Mouse (Mus musculus) midbrain, embryonic 10.5 days (tissue): ENCODE measurements around the gene Kif13a. TPM values are rescaled to one million over a fixed set of nuclear protein-coding genes. Genes with fewer than 3 reads are reported as not detected.

Source experiments
- DNase-seq: peaks from one replicate; pipeline ENCODE4 v3.0.0-alpha.2; 2017; ENCODE audit warnings: low spot score
- H3K27ac ChIP-seq: fragments of 300-500 bp; sonication (generic); replicated peaks from 2 replicates; pipeline ENCODE4 v1.5.1; 2016; ENCODE audit warnings: mild to moderate bottlenecking
- H3K27me3 ChIP-seq: fragments of 300-500 bp; sonication (generic); 2 replicates; pipeline ENCODE4 v1.6.1; 2016; ENCODE audit warnings: low read depth, mild to moderate bottlenecking; ENCODE audit not compliant: poor library complexity, severe bottlenecking
- H3K36me3 ChIP-seq: fragments of 300-500 bp; sonication (generic); 2 replicates; pipeline ENCODE4 v1.6.1; 2016; ENCODE audit warnings: mild to moderate bottlenecking, moderate library complexity
- H3K4me1 ChIP-seq: fragments of 300-500 bp; sonication (generic); 2 replicates; pipeline ENCODE4 v1.6.1; 2016
- H3K4me3 ChIP-seq: fragments of 300-500 bp; sonication (generic); 2 replicates; pipeline ENCODE4 v1.5.1; 2016; ENCODE audit warnings: mild to moderate bottlenecking, moderate library complexity
- H3K9me3 ChIP-seq: fragments of 300-500 bp; sonication (generic); replicated peaks from 2 replicates; pipeline ENCODE4 v1.6.1; 2016; ENCODE audit warnings: mild to moderate bottlenecking
- WGBS: fragments of 180-500 bp; shearing (Covaris S2); methylation state at CpG from one replicate; pipeline ENCODE4 v1.1.7; 2016; 5-methylcytosine and 5-hydroxymethylcytosine counted together
- polyA plus RNA-seq: library from polyadenylated mRNA; unstranded; fragments of >200 nt; fragmentation: Nextera tagmentation; extraction: Ambion mirVana; gene quantifications from 2 replicates; pipeline ENCODE4 v1.2.1, GENCODE M21; 2016

The Kif13a gene
- polyA plus RNA-seq, 1 experiment from 2014 or later, result 9.1 TPM

DNA sequence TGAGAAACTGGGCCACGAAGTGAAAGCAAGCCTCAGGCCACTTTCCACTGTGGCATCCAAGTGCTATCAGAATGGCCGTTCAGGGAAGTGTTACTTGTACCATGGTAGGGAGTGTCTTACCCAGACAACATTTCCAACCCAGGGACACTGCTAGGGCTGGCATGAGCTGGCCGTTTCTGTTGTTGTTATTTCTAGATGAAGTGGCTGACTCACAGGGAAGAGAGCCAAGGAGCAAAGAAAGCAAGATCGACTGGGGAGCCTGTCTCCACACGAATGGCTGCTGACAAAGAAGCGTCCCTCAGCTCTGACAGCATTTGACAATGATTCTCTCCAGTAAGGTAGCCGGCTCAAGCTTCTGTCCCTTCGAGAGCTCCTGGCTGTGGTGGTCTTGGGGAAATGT is 87.5 kb downstream of the Kif13a start:
- Histone ChIP-seq H3K27ac (no peak overlapping the region), H3K4me3 (no peak overlapping the region), H3K9me3 (no peaks in the 10 kb centered on the region), H3K27me3 (no peaks in the 10 kb centered on the region), H3K36me3 (peaks cover 13% of the 10 kb centered on the region; the same call in 1 of the 2 replicates), H3K4me1 (peaks cover 5% of the 10 kb centered on the region; the same call in 1 of the 2 replicates)
- 78% methylated on average over 8 of the region's 8 CpGs for WGBS
- no peak for DNase-seq

DNA sequence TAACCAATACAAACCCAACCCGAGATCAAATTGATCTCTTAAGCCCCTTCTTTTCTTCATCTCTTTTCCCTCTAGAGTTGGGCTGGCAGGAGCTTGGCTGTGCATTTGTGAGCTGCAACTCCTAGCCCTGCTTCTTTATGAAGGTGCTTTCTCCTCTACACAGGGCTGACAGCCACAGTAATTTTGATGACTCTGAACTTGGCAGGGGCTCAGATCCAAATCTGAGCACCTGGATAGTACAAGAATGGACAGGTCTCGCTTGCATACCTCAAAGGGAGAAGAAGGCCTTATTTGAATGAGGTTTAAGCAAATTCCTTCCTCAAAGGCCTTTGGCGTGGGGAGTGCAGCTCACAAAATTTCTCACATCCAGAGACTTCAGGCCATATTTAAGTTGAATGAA is 88.0 kb downstream of the Kif13a start:
- Histone ChIP-seq H3K27me3 (no peaks in the 10 kb centered on the region), H3K4me3 (no peak overlapping the region), H3K9me3 (no peaks in the 10 kb centered on the region), H3K27ac (no peak overlapping the region), H3K36me3 (peaks cover 11% of the 10 kb centered on the region; the same call in 1 of the 2 replicates), H3K4me1 (peaks cover 5% of the 10 kb centered on the region; the same call in 1 of the 2 replicates)
- DNase-seq, result no peak
- 73% methylated on average over 3 of the region's 3 CpGs for WGBS

DNA sequence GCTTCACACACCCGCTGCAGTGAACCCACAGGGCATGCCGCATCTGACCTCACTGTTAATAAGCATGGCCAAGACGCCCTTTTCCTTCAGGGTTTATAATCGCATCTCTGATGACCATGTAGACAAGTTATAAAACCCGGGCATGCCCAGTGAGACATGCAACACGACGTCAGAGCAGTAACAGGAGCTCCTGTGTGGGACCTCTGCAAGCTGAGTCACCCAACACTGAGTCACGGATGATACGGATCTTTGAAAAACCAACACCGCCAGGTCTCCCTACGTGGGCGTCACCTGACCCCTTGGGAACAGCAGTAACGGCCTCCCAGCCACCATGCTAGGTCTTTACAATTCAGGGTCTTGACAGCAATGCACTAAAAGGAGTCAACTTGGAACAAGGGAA is 89.0 kb downstream of the Kif13a start:
- DNase-seq, result no peak
- WGBS, result 92% methylated on average over 13 of the region's 13 CpGs
- H3K27me3 ChIP-seq, result no peaks in the 10 kb centered on the region
- peaks cover 10% of the 10 kb centered on the region for H3K36me3 ChIP-seq
- H3K4me3 ChIP-seq, result no peak overlapping the region
- H3K9me3 ChIP-seq, result no peaks in the 10 kb centered on the region
- H3K27ac ChIP-seq, result no peak overlapping the region; the same call in 1 of the 2 replicates
- H3K4me1 ChIP-seq, result peaks cover 5% of the 10 kb centered on the region; the same call in 1 of the 2 replicates

DNA sequence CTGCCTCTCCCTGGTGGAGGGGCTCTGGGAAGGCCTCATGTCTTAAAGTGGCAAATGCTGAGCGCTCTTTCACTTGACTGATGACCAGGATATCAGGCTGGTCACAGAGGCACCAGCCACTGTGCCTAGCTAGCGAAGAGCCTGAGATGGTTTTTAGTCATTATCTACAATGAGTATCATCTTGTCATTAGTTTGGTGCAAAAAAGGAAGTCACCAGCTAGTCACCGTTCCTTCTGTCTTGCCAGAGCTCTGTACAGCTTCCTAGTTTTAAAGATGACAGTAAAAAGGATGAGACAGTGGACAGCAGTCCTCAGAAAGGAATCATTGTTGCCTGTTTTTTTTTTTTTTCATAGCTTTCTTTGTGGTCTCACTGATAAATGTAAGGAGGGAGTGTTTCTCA is 90.4 kb downstream of the Kif13a start:
- H3K36me3 ChIP-seq, result peaks cover 22% of the 10 kb centered on the region
- peaks cover 5% of the 10 kb centered on the region; the same call in 1 of the 2 replicates for H3K4me1 ChIP-seq
- no peaks in the 10 kb centered on the region for H3K27me3 ChIP-seq
- no peak overlapping the region for H3K27ac ChIP-seq
- H3K4me3 ChIP-seq, result no peak overlapping the region
- 93% methylated on average over 3 of the region's 3 CpGs for WGBS
- 0 out of 2 replicates have a peak, but pooled peaks cover 5% of the 10 kb centered on the region for H3K9me3 ChIP-seq
- no peak for DNase-seq

DNA sequence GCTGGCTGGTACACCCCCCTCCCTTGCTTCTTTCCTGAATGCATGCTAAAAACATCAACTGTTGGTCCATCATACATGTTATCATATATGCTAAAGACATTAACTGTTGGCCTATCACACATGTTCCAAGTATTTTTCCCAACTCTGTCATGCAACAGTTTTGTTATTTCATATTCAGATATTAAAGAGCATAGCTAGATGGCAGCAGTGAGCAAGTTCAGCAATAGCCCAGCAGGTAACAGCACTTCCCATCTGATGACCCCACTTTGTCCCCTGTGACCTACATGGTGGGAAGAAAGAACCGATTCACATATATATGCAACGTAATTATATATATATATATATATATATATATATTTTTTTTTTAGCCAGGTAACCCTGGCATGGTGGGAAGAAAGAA is 91.1 kb downstream of the Kif13a start:
- no peak overlapping the region for H3K27ac ChIP-seq
- H3K27me3 ChIP-seq, result no peaks in the 10 kb centered on the region
- peaks cover 7% of the 10 kb centered on the region; the same call in 1 of the 2 replicates for H3K4me1 ChIP-seq
- DNase-seq, result no peak
- H3K36me3 ChIP-seq, result peaks cover 25% of the 10 kb centered on the region
- peaks cover 5% of the 10 kb centered on the region; the same call in 1 of the 2 replicates for H3K9me3 ChIP-seq
- no peak overlapping the region for H3K4me3 ChIP-seq
- WGBS, result 82% methylated on average over 2 of the region's 2 CpGs

DNA sequence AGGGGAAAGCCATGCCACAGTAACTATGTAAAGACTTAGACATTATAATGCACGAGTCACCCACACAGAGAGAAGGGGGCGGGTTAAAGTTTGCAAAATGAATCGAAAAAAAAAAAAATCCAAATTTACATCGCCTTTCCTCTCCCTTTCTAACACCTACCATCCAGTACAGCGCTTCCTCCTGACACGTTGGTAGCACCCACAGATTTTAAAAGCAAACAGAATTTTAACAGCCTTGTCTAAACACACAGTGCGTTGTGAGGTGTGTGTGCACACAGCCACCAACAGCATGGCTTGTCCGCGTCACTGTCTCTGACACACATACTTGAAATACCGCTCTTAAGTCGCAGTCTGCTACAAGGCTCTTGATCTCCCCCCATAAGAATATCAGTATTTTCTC is 94.3 kb downstream of the Kif13a start:
- H3K4me1 ChIP-seq, result peaks cover 5% of the 10 kb centered on the region; the same call in 1 of the 2 replicates

DNA sequence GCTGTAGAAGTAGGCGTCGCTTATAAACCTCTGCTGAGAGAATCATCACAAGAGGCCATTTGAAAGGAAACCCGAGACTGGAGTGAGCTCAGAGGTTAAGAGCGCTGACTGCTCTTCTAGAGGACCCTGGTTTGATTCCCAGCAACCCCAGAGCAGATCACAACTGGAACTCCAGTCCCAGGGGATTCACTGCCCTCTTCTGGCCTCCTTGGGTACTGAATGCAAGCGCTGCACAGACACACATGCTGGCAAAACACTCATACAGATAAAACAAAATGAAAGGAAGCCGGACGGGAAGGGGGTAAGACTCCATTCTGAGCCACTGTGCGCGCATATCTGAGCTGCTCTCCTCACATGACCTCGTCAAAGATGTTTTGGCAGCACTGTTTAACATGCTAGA is 94.9 kb downstream of the Kif13a start:
- Histone ChIP-seq H3K36me3 (peaks cover 58% of the 10 kb centered on the region), H3K4me3 (no peak overlapping the region)
- WGBS, result 94% methylated on average over 10 of the region's 10 CpGs

More for the DNA sequence above, 94.3 kb downstream of the Kif13a start:
- Histone ChIP-seq H3K27ac (no peak overlapping the region), H3K9me3 (peaks cover 25% of the 10 kb centered on the region), H3K36me3 (peaks cover 53% of the 10 kb centered on the region), H3K27me3 (no peaks in the 10 kb centered on the region), H3K4me3 (no peak overlapping the region)
- DNase-seq, result no peak
- WGBS, result 95% methylated on average over 11 of the region's 11 CpGs

DNA sequence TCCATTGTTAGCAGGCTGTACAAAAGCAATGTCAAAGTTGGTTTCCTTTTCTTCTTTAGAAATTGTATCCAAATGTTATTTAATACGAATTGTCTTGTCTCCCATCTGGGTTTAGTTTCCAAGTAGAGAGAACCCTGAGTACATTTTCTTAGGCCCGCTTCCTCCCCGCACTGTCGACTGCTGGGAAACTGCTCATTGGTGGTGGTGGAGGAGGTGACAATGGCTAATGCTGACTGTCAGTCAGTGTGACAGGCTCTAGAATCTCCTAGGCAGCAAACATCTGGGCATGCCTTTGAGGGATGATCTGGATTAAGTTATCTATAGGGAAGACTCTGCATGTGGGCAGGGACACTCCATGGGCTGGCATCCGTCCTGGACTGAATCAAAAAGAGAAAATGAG is 96.1 kb downstream of the Kif13a start:
- H3K27me3 ChIP-seq, result no peaks in the 10 kb centered on the region
- H3K9me3 ChIP-seq, result peaks cover 32% of the 10 kb centered on the region
- WGBS, result 70% methylated on average over 5 of the region's 5 CpGs
- peaks cover 69% of the 10 kb centered on the region for H3K36me3 ChIP-seq
- no peak overlapping the region for H3K27ac ChIP-seq
- peaks cover 3% of the 10 kb centered on the region; the same call in 1 of the 2 replicates for H3K4me1 ChIP-seq
- no peak for DNase-seq
- H3K4me3 ChIP-seq, result no peak overlapping the region

More for the DNA sequence above, 94.9 kb downstream of the Kif13a start:
- H3K9me3 ChIP-seq, result peaks cover 29% of the 10 kb centered on the region
- H3K4me1 ChIP-seq, result peaks cover 3% of the 10 kb centered on the region; the same call in 1 of the 2 replicates
- H3K27me3 ChIP-seq, result no peaks in the 10 kb centered on the region
- no peak overlapping the region for H3K27ac ChIP-seq
- DNase-seq, result no peak

DNA sequence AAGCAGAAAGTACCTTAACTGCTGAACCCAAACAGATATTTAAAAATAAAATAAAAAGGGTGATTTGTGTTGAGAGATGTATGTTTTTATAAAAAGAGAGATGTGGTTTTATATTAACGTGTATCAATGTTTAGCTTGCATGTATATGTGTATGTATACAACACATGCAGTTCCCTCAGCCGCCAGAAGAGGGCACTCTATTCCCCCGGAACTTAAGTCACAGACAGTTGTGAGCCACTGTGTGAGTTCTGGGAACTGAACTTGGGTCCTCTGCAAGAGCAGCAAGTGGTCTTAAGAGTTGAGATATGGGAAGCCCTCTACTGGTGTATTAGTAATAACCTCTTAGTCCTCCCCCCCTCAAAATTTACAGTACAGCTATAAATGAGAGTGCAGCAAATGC is 96.7 kb downstream of the Kif13a start:
- no peak overlapping the region for H3K27ac ChIP-seq
- H3K9me3 ChIP-seq, result peaks cover 32% of the 10 kb centered on the region
- WGBS, result 74% methylated on average over 3 of the region's 3 CpGs
- no peak overlapping the region for H3K4me3 ChIP-seq
- H3K27me3 ChIP-seq, result no peaks in the 10 kb centered on the region
- H3K4me1 ChIP-seq, result peaks cover 3% of the 10 kb centered on the region; the same call in 1 of the 2 replicates
- H3K36me3 ChIP-seq, result peaks cover 76% of the 10 kb centered on the region
- DNase-seq, result no peak

DNA sequence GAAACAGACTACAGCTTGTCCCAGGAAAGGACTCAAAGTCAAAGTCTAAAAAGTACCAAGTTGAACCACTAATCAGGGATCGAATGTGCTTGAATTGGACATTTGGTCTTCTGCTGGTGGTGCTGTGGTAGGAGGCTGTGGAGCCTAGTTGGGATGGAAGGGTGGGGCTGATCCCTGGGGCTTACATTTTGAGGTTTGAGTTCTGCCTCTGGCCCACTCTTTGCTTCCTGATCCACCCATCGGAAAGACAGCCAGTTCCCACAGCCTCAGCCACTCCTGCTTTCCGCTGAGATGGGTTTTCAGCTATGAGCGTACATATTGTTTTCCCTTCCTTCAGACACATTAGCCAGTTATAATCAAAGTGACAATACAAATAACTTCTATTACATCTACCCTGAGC is 106.4 kb downstream of the Kif13a start:
- H3K36me3 ChIP-seq, result peaks cover 76% of the 10 kb centered on the region
- 93% methylated on average over 4 of the region's 4 CpGs for WGBS

DNA sequence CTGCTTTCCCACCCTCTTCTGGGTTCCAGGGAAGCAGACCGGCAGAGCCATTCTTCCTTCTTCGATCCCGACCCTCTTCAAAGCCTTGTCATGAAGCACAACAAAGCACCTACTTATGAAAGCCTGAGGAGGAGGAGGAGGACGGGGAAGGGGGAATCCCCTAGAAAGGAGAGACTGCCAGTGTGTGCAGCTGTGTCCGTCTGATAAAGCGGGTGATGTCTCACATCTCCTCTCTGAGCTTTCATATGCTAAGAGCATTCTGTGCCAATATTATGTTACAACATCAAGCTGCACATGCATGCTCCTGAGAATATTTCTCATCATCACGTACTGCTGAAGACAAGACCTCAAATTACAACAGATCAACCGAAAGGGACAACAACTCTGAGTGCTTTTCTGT is 107.5 kb downstream of the Kif13a start:
- Histone ChIP-seq H3K9me3 (no peaks in the 10 kb centered on the region; the same call in 1 of the 2 replicates), H3K4me1 (peaks cover 14% of the 10 kb centered on the region), H3K36me3 (peaks cover 66% of the 10 kb centered on the region), H3K4me3 (no peak overlapping the region), H3K27me3 (no peaks in the 10 kb centered on the region), H3K27ac (no peak overlapping the region)
- DNase-seq, result no peak
- 85% methylated on average over 8 of the region's 8 CpGs for WGBS

More for the DNA sequence above, 106.4 kb downstream of the Kif13a start:
- H3K27ac ChIP-seq, result no peak overlapping the region
- no peak overlapping the region for H3K4me3 ChIP-seq
- peaks cover 14% of the 10 kb centered on the region for H3K4me1 ChIP-seq
- H3K9me3 ChIP-seq, result no peaks in the 10 kb centered on the region; the same call in 1 of the 2 replicates
- H3K27me3 ChIP-seq, result no peaks in the 10 kb centered on the region
- DNase-seq, result no peak

DNA sequence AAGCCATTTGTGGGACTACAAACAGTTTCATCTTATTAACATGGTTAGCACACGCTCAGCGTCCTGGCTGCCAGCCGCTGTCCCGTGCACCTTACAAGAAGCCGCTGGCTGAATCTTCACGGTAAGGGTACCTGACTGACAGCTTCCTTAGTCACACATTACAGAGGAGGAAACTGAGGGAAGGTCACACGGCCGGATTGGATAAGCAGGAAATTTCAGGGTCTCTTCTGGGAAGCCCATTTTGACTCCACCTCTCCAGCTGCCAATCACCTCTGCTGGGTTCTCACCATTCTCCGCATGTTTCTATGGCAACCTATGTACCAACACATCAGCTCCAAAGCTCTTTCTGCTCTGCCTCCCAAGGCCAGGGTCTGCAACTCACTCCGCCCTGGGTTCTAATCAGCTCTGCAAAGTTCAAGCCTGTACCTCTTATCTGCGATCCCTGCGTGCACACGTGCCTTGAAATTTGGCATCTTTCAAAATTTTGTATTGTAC is 109.9 kb downstream of the Kif13a start:
- Histone ChIP-seq H3K4me3 (no peak overlapping the region), H3K27ac (no peak overlapping the region), H3K9me3 (no peaks in the 10 kb centered on the region), H3K4me1 (peaks cover 18% of the 10 kb centered on the region), H3K27me3 (no peaks in the 10 kb centered on the region), H3K36me3 (peaks cover 61% of the 10 kb centered on the region)
- WGBS, result 77% methylated on average over 13 of the region's 13 CpGs
- peak; percentile 46 for DNase-seq

DNA sequence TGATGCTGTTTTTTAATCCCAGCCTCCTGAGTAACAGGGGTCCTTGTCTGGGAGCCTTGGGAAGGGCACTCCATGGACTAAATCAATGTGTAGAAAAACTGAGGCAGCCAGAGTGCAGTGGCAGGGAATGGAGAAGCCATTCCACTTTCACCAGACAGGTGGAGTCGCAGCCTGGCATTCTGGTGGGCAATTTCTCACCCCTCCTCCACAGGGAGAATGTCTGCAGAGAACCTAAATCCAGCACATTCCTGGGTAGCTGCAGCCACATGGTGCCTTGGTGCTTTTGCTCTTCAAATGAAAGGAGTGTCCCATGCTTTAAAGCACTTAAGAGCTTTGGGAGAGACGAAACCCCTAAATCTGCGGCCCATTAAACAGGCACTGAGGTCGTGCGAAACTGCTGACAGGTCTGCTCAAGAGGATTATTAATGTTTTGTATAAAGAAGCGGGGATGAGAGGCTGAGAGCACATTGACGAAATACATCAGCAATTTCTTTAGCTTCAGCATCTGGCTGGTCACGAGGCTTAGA is 110.4 kb downstream of the Kif13a start:
- no peak for DNase-seq
- Histone ChIP-seq H3K4me3 (no peak overlapping the region), H3K27me3 (no peaks in the 10 kb centered on the region), H3K27ac (no peak overlapping the region; the same call in 1 of the 2 replicates), H3K36me3 (peaks cover 61% of the 10 kb centered on the region), H3K9me3 (no peaks in the 10 kb centered on the region), H3K4me1 (peaks cover 18% of the 10 kb centered on the region)
- 82% methylated on average over 8 of the region's 8 CpGs for WGBS
